Mouse (Mus musculus): ENCODE data around the gene Pphln1. TPM values are rescaled to one million over a fixed set of nuclear protein-coding genes. Genes with fewer than 3 reads are reported as not detected.
A peak's percentile ranks its signal among the peaks of the same experiment; 100 is the strongest.

Pphln1 gene
- polyA plus RNA-seq, 1 experiment from 2014 or later: 48.9 TPM

GRCm38 (mm10) chr15:93442271-93442670 is 44.1 kb downstream of the Pphln1 start:
- no peak overlapping the region for H3K4me3 ChIP-seq
- H3K4me1 ChIP-seq (replicated peaks): no peaks in the 10 kb centered on the region

GRCm38 (mm10) chr15:93443676-93444075 is 45.5 kb downstream of the Pphln1 start:
- H3K27me3 ChIP-seq: no peaks in the 10 kb centered on the region
- no peak overlapping the region for H3K27ac ChIP-seq (replicated peaks)
- H3K4me1 ChIP-seq (replicated peaks): no peaks in the 10 kb centered on the region
- no peak overlapping the region for H3K9ac ChIP-seq
- 94% methylated on average over 6 of the region's 6 CpGs for WGBS
- no peak overlapping the region for H3K4me3 ChIP-seq
- H3K4me2 ChIP-seq: no peak overlapping the region
- no peaks in the 10 kb centered on the region for H3K9me3 ChIP-seq
- H3K36me3 ChIP-seq: peaks cover 34% of the 10 kb centered on the region
- ATAC-seq (ENCODE audit: low read depth): no peak

More at GRCm38 (mm10) chr15:93442271-93442670, 44.1 kb downstream of the Pphln1 start:
- Histone ChIP-seq H3K4me2 (no peak overlapping the region), H3K27me3 (no peaks in the 10 kb centered on the region), H3K36me3 (peaks cover 38% of the 10 kb centered on the region), H3K9ac (no peak overlapping the region), H3K9me3 (no peaks in the 10 kb centered on the region), H3K27ac (replicated peaks) (no peak overlapping the region)
- ATAC-seq (ENCODE audit: low read depth): no peak
- 95% methylated on average over 4 of the region's 4 CpGs for WGBS

GRCm38 (mm10) chr15:93448862-93449261 is 50.7 kb downstream of the Pphln1 start:
- peaks cover 11% of the 10 kb centered on the region for H3K36me3 ChIP-seq
- WGBS: 88% methylated on average over 3 of the region's 3 CpGs
- H3K9me3 ChIP-seq: no peaks in the 10 kb centered on the region
- no peak overlapping the region for H3K4me2 ChIP-seq
- no peak overlapping the region for H3K9ac ChIP-seq
- no peaks in the 10 kb centered on the region for H3K27me3 ChIP-seq
- H3K27ac ChIP-seq (replicated peaks): no peak overlapping the region
- H3K4me1 ChIP-seq (replicated peaks): no peaks in the 10 kb centered on the region
- no peak overlapping the region for H3K4me3 ChIP-seq
- ATAC-seq (ENCODE audit: low read depth): no peak

DNA sequence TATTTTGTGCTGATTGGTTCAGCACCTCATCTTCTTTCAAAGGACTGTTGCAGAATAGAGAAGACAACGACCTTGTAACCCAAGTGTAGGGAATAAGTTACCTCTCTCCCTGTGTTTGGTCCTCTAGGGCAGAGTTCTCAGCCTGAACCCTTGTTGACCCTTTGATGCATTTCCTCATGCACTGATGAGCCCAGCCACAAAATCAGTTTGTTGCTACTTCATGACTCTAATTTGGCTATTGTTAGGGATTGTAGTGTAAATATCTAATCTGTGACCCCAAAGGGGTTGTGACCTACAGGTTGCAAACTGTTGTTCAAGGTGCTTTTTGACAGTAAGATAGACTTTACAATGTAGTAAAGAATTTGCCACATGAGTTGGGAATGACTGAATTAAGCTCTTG is 55.1 kb downstream of the Pphln1 start:
- no peak overlapping the region for H3K9ac ChIP-seq
- no peak overlapping the region for H3K4me2 ChIP-seq
- H3K27ac ChIP-seq (replicated peaks): no peak overlapping the region
- H3K36me3 ChIP-seq: peaks cover 6% of the 10 kb centered on the region
- WGBS: 56% methylated on average over 1 of the region's 1 CpGs
- ATAC-seq (ENCODE audit: low read depth): no peak
- no peaks in the 10 kb centered on the region for H3K27me3 ChIP-seq
- H3K9me3 ChIP-seq: no peaks in the 10 kb centered on the region
- H3K4me1 ChIP-seq (replicated peaks): no peaks in the 10 kb centered on the region
- no peak overlapping the region for H3K4me3 ChIP-seq

DNA sequence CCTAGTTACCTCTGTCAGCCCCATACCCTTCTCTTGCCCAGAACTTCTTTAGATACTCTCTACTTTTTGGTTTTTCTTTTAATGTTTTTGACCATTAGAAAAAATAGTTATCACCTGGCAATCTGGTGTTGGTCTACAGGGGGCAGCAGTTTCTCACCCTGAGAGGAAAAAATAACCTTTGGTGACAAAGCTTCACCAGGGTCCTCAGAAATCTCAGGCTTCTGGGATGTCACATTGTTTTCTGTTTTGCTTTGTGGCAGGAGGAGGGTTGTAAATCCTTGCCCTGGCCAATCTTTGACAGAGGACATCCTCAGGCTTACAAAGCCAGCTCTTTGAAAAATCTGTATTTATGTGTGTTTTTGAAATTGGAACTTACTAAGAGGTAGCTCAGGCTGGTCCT is 57.9 kb downstream of the Pphln1 start:
- no peak overlapping the region for H3K9ac ChIP-seq
- H3K9me3 ChIP-seq: no peaks in the 10 kb centered on the region

GRCm38 (mm10) chr15:93459422-93459821 is 61.3 kb downstream of the Pphln1 start:
- 74% methylated on average over 5 of the region's 5 CpGs for WGBS
- Histone ChIP-seq H3K4me1 (replicated peaks) (no peaks in the 10 kb centered on the region), H3K36me3 (peaks cover 10% of the 10 kb centered on the region), H3K27me3 (no peaks in the 10 kb centered on the region), H3K9me3 (no peaks in the 10 kb centered on the region), H3K9ac (no peak overlapping the region), H3K27ac (replicated peaks) (no peak overlapping the region), H3K4me3 (no peak overlapping the region), H3K4me2 (no peak overlapping the region)
- ATAC-seq (ENCODE audit: low read depth): no peak

More for the DNA sequence above, 57.9 kb downstream of the Pphln1 start:
- no peak overlapping the region for H3K4me3 ChIP-seq
- H3K4me1 ChIP-seq (replicated peaks): no peaks in the 10 kb centered on the region
- peaks cover 10% of the 10 kb centered on the region for H3K36me3 ChIP-seq
- no peaks in the 10 kb centered on the region for H3K27me3 ChIP-seq
- ATAC-seq (ENCODE audit: low read depth): no peak
- H3K27ac ChIP-seq (replicated peaks): no peak overlapping the region
- no peak overlapping the region for H3K4me2 ChIP-seq

GRCm38 (mm10) chr15:93461066-93461465 is 62.9 kb downstream of the Pphln1 start:
- Histone ChIP-seq H3K36me3 (peaks cover 22% of the 10 kb centered on the region), H3K9ac (no peak overlapping the region)
- ATAC-seq (ENCODE audit: low read depth): no peak

GRCm38 (mm10) chr15:93471651-93472050 is 73.5 kb downstream of the Pphln1 start:
- no peaks in the 10 kb centered on the region for H3K36me3 ChIP-seq
- no peaks in the 10 kb centered on the region for H3K27me3 ChIP-seq
- peak overlapping the region; percentile 28 for H3K4me2 ChIP-seq
- H3K27ac ChIP-seq (replicated peaks): peak overlapping the region; percentile 4; the same call in 1 of the 2 replicates
- 26% methylated on average over 12 of the region's 12 CpGs for WGBS
- H3K4me1 ChIP-seq (replicated peaks): peaks cover 28% of the 10 kb centered on the region
- H3K9ac ChIP-seq: 0 out of 2 replicates have a peak overlapping the region, but pooled peaks have one; percentile 1
- no peaks in the 10 kb centered on the region for H3K9me3 ChIP-seq
- no peak for ATAC-seq (ENCODE audit: low read depth)
- H3K4me3 ChIP-seq: no peak overlapping the region

More at GRCm38 (mm10) chr15:93461066-93461465, 62.9 kb downstream of the Pphln1 start:
- H3K27me3 ChIP-seq: no peaks in the 10 kb centered on the region
- H3K4me2 ChIP-seq: no peak overlapping the region
- H3K9me3 ChIP-seq: no peaks in the 10 kb centered on the region
- no peaks in the 10 kb centered on the region for H3K4me1 ChIP-seq (replicated peaks)
- 94% methylated on average over 23 of the region's 23 CpGs for WGBS
- H3K27ac ChIP-seq (replicated peaks): no peak overlapping the region
- no peak overlapping the region for H3K4me3 ChIP-seq

- ATAC-seq (ENCODE audit: low read depth): no peak
- Histone ChIP-seq H3K4me3 (no peak overlapping the region), H3K36me3 (no peaks in the 10 kb centered on the region), H3K27ac (replicated peaks) (no peak overlapping the region; the same call in 1 of the 2 replicates), H3K4me1 (replicated peaks) (peaks cover 31% of the 10 kb centered on the region), H3K4me2 (peak overlapping the region; percentile 28), H3K9ac (0 out of 2 replicates have a peak overlapping the region, but pooled peaks have one; percentile 1), H3K27me3 (no peaks in the 10 kb centered on the region), H3K9me3 (no peaks in the 10 kb centered on the region)
- WGBS: 19% methylated on average over 1 of the region's 1 CpGs
Measured at GRCm38 (mm10) chr15:93472089-93472488, 73.9 kb downstream of the Pphln1 start.

DNA sequence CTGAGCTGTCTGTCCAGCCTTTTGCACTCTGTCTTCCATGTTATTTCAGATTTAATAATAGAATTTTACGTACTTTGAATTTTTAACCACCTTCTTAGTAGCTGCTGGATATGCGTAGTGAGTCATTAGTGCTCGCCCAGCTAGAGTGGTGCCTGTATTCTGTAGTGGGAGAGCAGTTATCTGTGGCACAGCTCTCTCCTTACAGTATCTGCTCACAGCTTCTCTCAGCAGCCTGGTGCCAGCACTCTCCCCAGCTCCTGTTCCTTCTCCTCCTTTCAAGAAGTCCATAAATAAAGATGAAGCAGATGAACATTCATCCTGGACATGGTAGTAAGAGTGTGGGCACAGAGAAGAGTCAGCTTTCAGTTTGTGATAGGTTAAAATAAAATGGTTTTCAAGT is 76.1 kb downstream of the Pphln1 start:
- no peaks in the 10 kb centered on the region for H3K36me3 ChIP-seq
- H3K27me3 ChIP-seq: no peaks in the 10 kb centered on the region
- H3K4me2 ChIP-seq: no peak overlapping the region
- H3K9ac ChIP-seq: no peak overlapping the region
- ATAC-seq (ENCODE audit: low read depth): no peak
- no peaks in the 10 kb centered on the region for H3K9me3 ChIP-seq
- H3K4me3 ChIP-seq: no peak overlapping the region
- 90% methylated on average over 3 of the region's 3 CpGs for WGBS
- H3K27ac ChIP-seq (replicated peaks): no peak overlapping the region
- peaks cover 32% of the 10 kb centered on the region for H3K4me1 ChIP-seq (replicated peaks)

GRCm38 (mm10) chr15:93475688-93476087 is 77.5 kb downstream of the Pphln1 start:
- Histone ChIP-seq H3K36me3 (no peaks in the 10 kb centered on the region), H3K4me2 (no peak overlapping the region), H3K9ac (no peak overlapping the region), H3K27me3 (no peaks in the 10 kb centered on the region), H3K4me1 (replicated peaks) (peaks cover 36% of the 10 kb centered on the region), H3K4me3 (no peak overlapping the region), H3K9me3 (no peaks in the 10 kb centered on the region), H3K27ac (replicated peaks) (no peak overlapping the region)
- WGBS: 50% methylated on average over 8 of the region's 8 CpGs
- no peak for ATAC-seq (ENCODE audit: low read depth)

DNA sequence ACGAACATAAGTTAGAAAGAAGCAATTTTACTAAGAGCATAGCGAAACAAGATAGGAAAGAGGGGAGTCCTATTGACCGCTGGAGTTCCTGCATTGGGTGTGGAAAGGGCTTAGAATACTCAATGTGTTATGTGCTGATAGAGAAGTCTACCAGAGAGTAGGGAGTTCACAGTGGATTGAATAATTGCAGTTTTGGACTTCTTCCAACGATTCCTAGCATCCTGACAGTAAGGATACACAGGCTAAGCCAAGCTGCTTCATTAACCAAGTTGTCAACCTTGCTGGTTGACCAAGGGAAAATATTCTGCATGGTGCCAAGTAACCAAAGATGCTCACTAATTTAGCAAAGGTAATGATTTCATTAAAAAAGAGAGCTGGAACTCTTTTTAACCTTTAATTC is 79.6 kb downstream of the Pphln1 start:
- Histone ChIP-seq H3K36me3 (no peaks in the 10 kb centered on the region), H3K27ac (replicated peaks) (no peak overlapping the region), H3K27me3 (no peaks in the 10 kb centered on the region), H3K4me2 (no peak overlapping the region), H3K4me1 (replicated peaks) (peaks cover 23% of the 10 kb centered on the region), H3K9ac (no peak overlapping the region), H3K4me3 (no peak overlapping the region), H3K9me3 (no peaks in the 10 kb centered on the region)
- no peak for ATAC-seq (ENCODE audit: low read depth)
- WGBS: 90% methylated on average over 4 of the region's 4 CpGs

DNA sequence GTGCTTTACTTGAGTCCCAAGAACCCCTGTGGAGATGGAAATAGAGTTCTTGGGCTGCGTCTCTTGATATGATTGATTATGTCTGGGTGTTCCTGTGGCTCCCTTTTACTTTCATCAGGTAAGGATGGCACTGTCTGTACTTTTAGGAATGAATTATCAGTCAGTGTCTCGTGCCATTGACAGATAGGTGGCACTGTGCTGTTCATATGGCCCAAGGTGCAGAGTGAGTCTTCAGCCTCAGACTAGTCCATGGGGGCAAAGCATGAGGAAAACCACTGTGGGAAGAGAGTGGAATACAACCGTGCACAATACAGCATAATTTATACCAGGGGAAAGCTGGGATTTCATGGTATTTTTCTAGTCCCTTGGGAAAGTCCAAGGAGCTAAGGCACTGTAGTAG is 80.5 kb downstream of the Pphln1 start:
- Histone ChIP-seq H3K27ac (replicated peaks) (no peak overlapping the region), H3K4me1 (replicated peaks) (peaks cover 20% of the 10 kb centered on the region), H3K27me3 (no peaks in the 10 kb centered on the region), H3K9ac (no peak overlapping the region), H3K4me3 (no peak overlapping the region), H3K4me2 (no peak overlapping the region), H3K9me3 (no peaks in the 10 kb centered on the region), H3K36me3 (no peaks in the 10 kb centered on the region)
- ATAC-seq (ENCODE audit: low read depth): no peak
- WGBS: 66% methylated on average over 3 of the region's 3 CpGs

All from neural tube, embryonic 13.5 days (tissue).